In genomic region chr19:21586546-21586945, GRCm38 (mm10) we compare ENCODE assay signal across 15 mouse cellular contexts.
"Had no signal": no experiment of that assay in that cellular context is flagged by ENCODE, and none has a peak within 500 bp of the region (broad histone marks: within the 10 kb centered on the region; RNA-seq: fewer than 3 reads in every experiment).

No protein-coding gene starts in this region.

- DNase-seq: kidney, postnatal 4 days; lung, adult 2 months; lung, postnatal 36 days; right cerebral cortex, adult 18-20 months; right cerebral cortex, postnatal 25 days; thymus, adult 18-20 months; thymus, postnatal 14 days had no signal

- H3K27me3 ChIP-seq: liver, embryonic 15.5 days; midbrain, embryonic 13.5 days; neural tube, embryonic 15.5 days had no signal

- H3K4me3 ChIP-seq: layer of hippocampus, adult 2 months; limb, embryonic 10.5 days; liver, embryonic 15.5 days; midbrain, embryonic 13.5 days; neural tube, embryonic 15.5 days had no signal

- H3K9ac ChIP-seq: liver, embryonic 15.5 days; midbrain, embryonic 13.5 days; neural tube, embryonic 15.5 days had no signal

- H3K36me3 ChIP-seq: limb, embryonic 10.5 days; liver, embryonic 15.5 days; neural tube, embryonic 15.5 days had no signal

- H3K4me1 ChIP-seq: limb, embryonic 10.5 days; liver, embryonic 15.5 days; midbrain, embryonic 13.5 days; neural tube, embryonic 15.5 days had no signal

- ATAC-seq: intestine, postnatal 0 days; lung, postnatal 0 days; midbrain, embryonic 13.5 days had no signal

- H3K4me2 ChIP-seq: liver, embryonic 11.5 days; liver, embryonic 15.5 days; midbrain, embryonic 13.5 days; neural tube, embryonic 15.5 days had no signal

- H3K9me3 ChIP-seq: limb, embryonic 10.5 days; liver, embryonic 15.5 days; midbrain, embryonic 13.5 days; neural tube, embryonic 15.5 days had no signal

- H3K27ac ChIP-seq: layer of hippocampus, adult 2 months; limb, embryonic 10.5 days; liver, embryonic 15.5 days; midbrain, embryonic 13.5 days; neural tube, embryonic 15.5 days had no signal
